Mouse (Mus musculus): ENCODE measurements at regions not wholly inside any gene's neighbourhood (a gene's known extent, or its start where the extent isn't known, plus 50 kb on each side); places are given as distances from the start of the nearest gene placed in this dataset.

DNA sequence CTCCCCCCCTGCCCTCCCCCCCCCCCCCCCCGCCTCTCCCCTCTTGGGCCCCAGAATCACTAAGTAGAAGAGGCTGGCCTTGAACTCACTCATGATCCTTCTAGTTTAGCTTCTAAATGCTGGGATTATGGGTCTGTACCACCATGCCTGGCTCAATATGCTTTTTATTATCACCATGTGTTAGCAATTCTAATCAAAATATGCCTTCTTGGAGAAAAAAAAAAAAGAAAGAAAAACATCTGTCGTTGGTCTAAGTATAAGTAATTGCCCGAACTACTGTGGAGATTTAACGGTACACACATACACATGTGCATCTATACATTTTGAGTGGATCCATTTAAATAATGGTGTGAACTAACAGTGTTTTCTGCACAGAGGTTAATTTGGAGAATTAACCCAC is 80.4 kb upstream of the Max start:
- TF ChIP-seq GATA1 (IDR thresholded peaks at IDR 0.05; ENCODE audit: low read length) (no peak), TAL1 (IDR thresholded peaks at IDR 0.05; ENCODE audit: low read length) (no peak)

Measured in erythroblast, embryonic 14.5 days (primary cell).